Mouse (Mus musculus) cerebellum, adult 2 months (tissue): ENCODE data around the gene Fam45a.

ENCODE experiments used
- CTCF ChIP-seq: fragments of 200-500 bp; IDR thresholded peaks from 2 replicates; pipeline ENCODE4 v1.5.1; 2011; ENCODE audit warnings: low read depth, mild to moderate bottlenecking, control low read depth, low read length, moderate library complexity, borderline replicate concordance; ENCODE audit not compliant: insufficient read depth
- POLR2A ChIP-seq: fragments of 200-500 bp; IDR thresholded peaks from 2 replicates; pipeline ENCODE4 v1.6.1; 2011; ENCODE audit warnings: low read length, control low read depth, borderline replicate concordance; ENCODE audit not compliant: insufficient read depth

- TF ChIP-seq CTCF: no peak
- TF ChIP-seq POLR2A: no peak
These were observed 34.3 kb downstream of the Fam45a start for GRCm38 (mm10) chr19:60845731-60846130.
